Mouse (Mus musculus) heart, adult 10 weeks (tissue): ENCODE results near the gene Olfr1097. TPM values are rescaled to one million over a fixed set of nuclear protein-coding genes. Genes with fewer than 3 reads are reported as not detected.

Experiments used
- polyA plus RNA-seq: library from polyadenylated mRNA; stranded (reverse); fragments of 350-450 nt; fragmentation: Illumina TruSeq; extraction: RNeasy Lipid Tissue Mini Kit (QIAGEN cat#74804); gene quantifications from one replicate; pipeline ENCODE4 v1.2.3, GENCODE M21; 2014; ENCODE audit warnings: low read depth, low replicate concordance

The Olfr1097 gene
- not detected for polyA plus RNA-seq

DNA sequence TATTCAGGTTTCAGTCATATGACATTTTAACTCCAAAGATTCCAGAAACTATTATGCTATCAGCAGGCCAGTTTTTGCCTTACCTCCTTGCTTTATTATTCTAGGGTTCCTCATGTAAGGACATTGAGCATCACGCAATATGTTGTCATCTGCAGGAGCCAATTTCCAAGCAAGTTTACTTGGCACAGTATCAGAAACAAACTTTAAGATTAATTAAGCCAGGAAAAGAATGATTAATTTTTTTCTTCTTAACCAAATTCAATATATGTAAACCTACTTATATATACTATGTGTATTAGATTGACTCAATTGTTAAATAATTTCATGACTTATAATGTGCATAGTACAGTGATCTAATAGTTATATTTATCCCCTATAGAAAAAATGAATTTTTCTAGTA, at the start of gene Olfr1097:
Gene Olfr1097, minus strand, starts transcription at position 101 of the 400 bp plus-strand sequence.

DNA sequence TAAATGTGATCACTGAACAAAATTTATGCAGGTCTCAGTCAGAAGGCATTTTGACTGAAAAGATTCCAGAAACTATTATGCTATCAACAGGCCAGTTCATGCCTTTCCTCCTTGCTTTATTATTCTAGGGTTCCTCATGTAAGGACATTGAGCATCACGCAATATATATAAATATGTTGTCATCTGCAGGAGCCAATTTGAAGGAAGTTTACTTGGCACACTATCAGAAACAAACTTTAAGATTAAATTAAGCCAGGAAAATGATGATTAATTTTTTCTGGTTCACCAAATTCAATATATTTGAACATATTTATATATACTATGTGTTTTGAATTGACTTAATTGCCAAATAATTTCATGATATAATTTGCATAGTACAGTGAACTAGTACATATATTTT, 32.4 kb upstream of the Olfr1097 start, which contains the start of gene Olfr1098:
Gene Olfr1098, minus strand, starts transcription at position 101 of the 400 bp plus-strand sequence.

DNA sequence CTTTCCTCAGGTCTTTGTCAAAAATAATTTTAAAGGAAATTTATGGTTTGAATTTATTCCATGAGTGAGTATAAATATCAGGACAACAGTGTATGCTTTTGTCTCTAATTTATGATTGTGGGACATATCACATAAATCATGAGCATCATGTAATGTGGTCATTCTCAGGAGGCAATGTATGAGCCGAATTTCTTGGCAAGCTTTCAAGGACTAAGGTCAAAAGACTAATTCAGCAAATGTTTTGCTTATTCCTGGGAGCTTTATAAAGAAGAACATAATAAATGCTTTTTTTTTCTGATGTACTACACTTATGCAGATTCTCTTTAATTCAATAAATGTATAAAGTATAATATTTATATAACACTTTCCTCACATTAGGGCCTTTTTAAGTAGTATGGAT, 17.3 kb downstream of the Olfr1097 start, which contains the start of gene Gm13723:
Gene Gm13723, minus strand, starts transcription at position 101 of the 400 bp plus-strand sequence.

DNA sequence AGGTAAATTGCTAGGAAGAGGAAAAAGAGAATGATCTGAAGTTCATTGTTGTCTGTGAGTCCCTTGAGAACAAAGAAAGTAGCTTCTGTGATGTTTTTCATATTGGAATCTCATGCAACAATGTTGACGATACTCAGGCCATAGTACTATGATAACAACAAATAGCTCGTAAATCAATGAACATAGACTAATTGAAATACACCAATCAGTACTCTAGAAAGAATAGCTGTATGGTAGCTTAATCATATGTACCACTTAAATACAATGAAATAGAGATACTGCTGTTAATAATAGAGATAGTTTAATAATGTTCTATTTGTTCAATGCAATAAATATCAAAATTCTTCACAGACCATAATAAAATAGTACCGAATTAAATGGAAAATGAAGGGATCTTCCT, 40.4 kb downstream of the Olfr1097 start, which contains the start of gene Olfr1095:
Gene Olfr1095, minus strand, starts transcription at position 101 of the 400 bp plus-strand sequence.

Other genes with a start within 250 kb of the Olfr1097 start
- gene Olfr1085, start 230.2 kb downstream of the Olfr1097 start, polyA plus RNA-seq = not detected
- not detected for gene Olfr1086, start 212.1 kb downstream of the Olfr1097 start, polyA plus RNA-seq
- not detected for gene Olfr1087, start 193.8 kb downstream of the Olfr1097 start, polyA plus RNA-seq
- not detected for gene Olfr1089, start 158.5 kb downstream of the Olfr1097 start, polyA plus RNA-seq
- not detected for gene Olfr1090, start 133.2 kb downstream of the Olfr1097 start, polyA plus RNA-seq
- not detected for gene Olfr1093, start 109.7 kb downstream of the Olfr1097 start, polyA plus RNA-seq
- not detected for gene Olfr141, start 82.2 kb downstream of the Olfr1097 start, polyA plus RNA-seq
- gene Olfr1094, start 67.6 kb downstream of the Olfr1097 start, polyA plus RNA-seq = not detected
- gene Olfr1095, start 40.5 kb downstream of the Olfr1097 start, polyA plus RNA-seq = not detected
- not detected for gene Gm13723, start 17.4 kb downstream of the Olfr1097 start, polyA plus RNA-seq
- gene Olfr1098, start 32.3 kb upstream of the Olfr1097 start, polyA plus RNA-seq = not detected
- not detected for gene Olfr1099, start 68.5 kb upstream of the Olfr1097 start, polyA plus RNA-seq
- not detected for gene Olfr1100, start 87.7 kb upstream of the Olfr1097 start, polyA plus RNA-seq
- gene Olfr1101, start 99.0 kb upstream of the Olfr1097 start, polyA plus RNA-seq = not detected
- gene Olfr1102, start 106.2 kb upstream of the Olfr1097 start, polyA plus RNA-seq = not detected
- not detected for gene Olfr1104, start 134.9 kb upstream of the Olfr1097 start, polyA plus RNA-seq
- not detected for gene Olfr1105, start 144.3 kb upstream of the Olfr1097 start, polyA plus RNA-seq
- gene Olfr1106, start 160.1 kb upstream of the Olfr1097 start, polyA plus RNA-seq = not detected
- gene Olfr1107, start 183.6 kb upstream of the Olfr1097 start, polyA plus RNA-seq = not detected
- not detected for gene Olfr1109, start 203.8 kb upstream of the Olfr1097 start, polyA plus RNA-seq
- gene Olfr259, start 222.4 kb upstream of the Olfr1097 start, polyA plus RNA-seq = not detected
- not detected for gene Olfr1110, start 248.1 kb upstream of the Olfr1097 start, polyA plus RNA-seq